Mouse (Mus musculus) kidney, adult 11 months (tissue): ENCODE data around the gene Cd93.
A peak's percentile ranks its signal among the peaks of the same experiment; 100 is the strongest.

Source experiments
- DNase-seq: peaks from one replicate; pipeline ENCODE4 v3.0.0; 2022

The Cd93 gene

GRCm38 (mm10) chr2:148398901-148399685 is 44.3 kb downstream of the Cd93 start:
- no peak for DNase-seq

GRCm38 (mm10) chr2:148397784-148398100 is 45.6 kb downstream of the Cd93 start:
- peak; percentile 43 for DNase-seq

- no peak for DNase-seq
Measured at GRCm38 (mm10) chr2:148397015-148397783, 46.2 kb downstream of the Cd93 start.

- no peak for DNase-seq
Measured at GRCm38 (mm10) chr2:148396209-148396608, 47.2 kb downstream of the Cd93 start.

GRCm38 (mm10) chr2:148395131-148396051 is 48.0 kb downstream of the Cd93 start, which contains the start of gene Sstr4:
Gene Sstr4, plus strand, starts transcription at chr2:148395344.
- no peak for DNase-seq

GRCm38 (mm10) chr2:148393846-148394245 is 49.5 kb downstream of the Cd93 start:
- DNase-seq: no peak

- no peak for DNase-seq
Measured at GRCm38 (mm10) chr2:148393149-148393548, 50.2 kb downstream of the Cd93 start.

- DNase-seq: no peak
Measured at GRCm38 (mm10) chr2:148387652-148388581, 55.4 kb downstream of the Cd93 start.

- no peak for DNase-seq
Measured at GRCm38 (mm10) chr2:148386927-148387326, 56.4 kb downstream of the Cd93 start.
